Mouse (Mus musculus): ENCODE measurements at regions not wholly inside any gene's neighbourhood (a gene's known extent, or its start where the extent isn't known, plus 50 kb on each side); places are given as distances from the start of the nearest gene placed in this dataset.

DNA sequence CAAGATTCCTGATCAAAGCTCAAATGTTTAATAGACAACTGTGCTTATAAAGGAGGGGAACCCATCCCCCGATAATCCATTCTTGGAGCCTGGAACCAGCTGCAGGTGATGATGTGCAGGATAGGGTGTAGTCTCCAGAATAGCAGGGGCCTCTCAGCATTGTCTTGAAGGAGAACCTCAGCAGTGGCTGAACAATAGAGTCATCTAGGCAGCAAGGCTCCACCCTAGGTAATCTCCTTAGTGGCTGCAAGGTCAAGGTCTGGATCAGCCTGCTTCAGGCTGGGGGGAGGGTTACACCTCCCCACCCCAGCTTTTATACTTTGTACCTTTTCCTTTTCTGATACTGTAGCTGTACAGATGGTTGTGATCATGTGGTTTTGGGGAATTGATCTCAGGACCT lies 116.8 kb upstream of the Mettl4 start:
- no peak for TF ChIP-seq POLR2A (IDR thresholded peaks at IDR 0.05; ENCODE audit: insufficient read length, low read depth)
- TF ChIP-seq TCF12 (IDR thresholded peaks at IDR 0.05; ENCODE audit: insufficient read depth, poor library complexity, severe bottlenecking), result no peak
- no peak for TF ChIP-seq TCF3 (IDR thresholded peaks at IDR 0.05; ENCODE audit: insufficient read length, low read depth)
- TF ChIP-seq MAX (IDR thresholded peaks at IDR 0.05; ENCODE audit: low read depth), result no peak
- TF ChIP-seq USF1 (IDR thresholded peaks at IDR 0.05; ENCODE audit: low read depth), result no peak
